Mouse (Mus musculus) layer of hippocampus, adult 2 months (tissue): ENCODE data around the gene Tubgcp5. TPM values are rescaled to one million over a fixed set of nuclear protein-coding genes. Genes with fewer than 3 reads are reported as not detected.

Experiments used
- DNase-seq, 2 experiments: peaks; one replicate each; pipeline ENCODE4 v3.0.0; 2022; ENCODE audit warnings: low spot score in 2 of 2
- H3K27ac ChIP-seq: fragments of 200-600 bp; 2 replicates; pipeline ENCODE4 v1.8.1; 2022
- H3K4me3 ChIP-seq: fragments of 200-600 bp; 2 replicates; pipeline ENCODE4 v1.8.1; 2022; ENCODE audit warnings: mild to moderate bottlenecking
- CTCF ChIP-seq: fragments of 200-600 bp; conservative IDR thresholded peaks from 2 replicates; pipeline ENCODE4 v1.8.1; 2022; ENCODE audit warnings: antibody characterized with exemption, mild to moderate bottlenecking, moderate library complexity
- total RNA-seq, 2 experiments: library from RNA; stranded (reverse); gene quantifications; 2 replicates each; pipeline ENCODE4 v1.2.3; 2021

Gene Tubgcp5
- total RNA-seq, 2 experiments from 2014 or later: 29.5 to 32.9 TPM

DNA sequence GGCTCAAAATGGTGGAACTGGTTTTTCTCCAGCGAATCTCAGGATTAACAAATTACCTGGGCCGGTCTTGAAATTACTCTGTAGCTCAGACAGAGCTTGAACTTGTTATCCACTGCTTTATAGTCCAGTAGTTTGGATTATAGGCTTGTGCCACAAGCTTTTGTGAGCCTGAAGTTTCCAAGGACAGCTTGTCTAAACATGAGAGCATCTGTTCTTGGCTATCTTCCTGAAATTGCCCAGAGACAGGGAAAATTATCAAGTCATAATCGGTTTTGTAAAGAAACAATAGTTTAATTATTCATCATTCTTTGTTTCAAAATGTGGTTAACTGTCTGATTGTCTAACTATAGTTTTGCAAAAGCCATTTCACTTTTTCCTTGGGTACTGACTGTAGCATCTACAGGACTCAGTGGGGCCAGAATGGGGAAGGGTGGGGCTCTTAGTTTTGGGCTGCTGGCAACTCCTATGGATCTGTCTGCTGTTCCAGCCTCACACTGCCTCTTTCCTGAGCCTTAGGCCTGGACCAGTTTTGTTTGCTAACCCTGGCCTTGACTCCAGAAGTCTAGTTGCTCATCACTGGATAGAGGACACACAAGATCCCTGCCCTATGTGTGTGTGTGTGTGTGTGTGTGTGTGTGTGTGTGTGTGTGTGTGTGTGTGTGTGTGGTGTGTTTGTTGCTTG is 65.0 kb downstream of the Tubgcp5 start:
- TF ChIP-seq CTCF: no peak
- no peak for DNase-seq
- Histone ChIP-seq H3K4me3 (no peak overlapping the region), H3K27ac (peak overlapping the region; percentile 82)

DNA sequence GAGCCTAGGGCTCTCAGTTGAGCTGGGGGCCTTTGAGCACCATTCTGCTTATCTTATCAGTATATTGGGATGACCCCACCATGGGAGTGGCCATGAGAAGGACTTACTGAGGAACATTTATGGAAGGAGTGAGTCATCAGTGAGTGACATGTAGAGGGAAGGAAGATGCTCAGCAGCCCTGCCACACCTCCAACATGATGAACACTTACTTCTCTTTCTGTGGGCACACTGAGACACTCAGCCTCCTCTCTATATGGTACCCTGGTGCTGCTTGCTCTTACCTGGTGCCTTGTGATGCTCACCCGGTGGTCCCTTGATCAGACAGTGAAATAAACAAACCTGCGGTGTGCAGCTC is 65.5 kb downstream of the Tubgcp5 start:
- Histone ChIP-seq H3K4me3 (no peak overlapping the region), H3K27ac (peak overlapping the region; percentile 82)
- DNase-seq: no peak
- no peak for TF ChIP-seq CTCF

DNA sequence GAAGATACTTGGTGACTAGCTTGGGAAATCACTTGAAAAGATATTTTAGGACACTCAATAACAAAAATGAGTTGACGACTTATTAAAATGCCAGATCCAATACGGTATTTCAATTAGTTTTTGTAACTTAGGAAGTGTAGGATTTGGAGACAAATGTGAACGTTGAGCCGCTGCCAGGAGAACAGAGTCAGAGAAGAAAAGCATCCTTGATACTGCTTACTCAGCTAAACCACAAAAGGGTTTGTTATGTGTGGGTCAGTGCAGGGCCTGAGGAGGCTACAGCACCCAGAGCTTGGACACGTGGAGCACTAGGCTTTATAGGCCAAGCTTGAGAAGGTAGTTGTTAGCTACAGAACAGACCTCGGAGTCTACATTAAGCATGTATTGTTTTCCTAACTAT is 66.0 kb downstream of the Tubgcp5 start:
- peak overlapping the region; percentile 82 for H3K27ac ChIP-seq
- DNase-seq: peak in 1 of 2 experiments; percentile 67
- TF ChIP-seq CTCF: no peak
- no peak overlapping the region for H3K4me3 ChIP-seq

DNA sequence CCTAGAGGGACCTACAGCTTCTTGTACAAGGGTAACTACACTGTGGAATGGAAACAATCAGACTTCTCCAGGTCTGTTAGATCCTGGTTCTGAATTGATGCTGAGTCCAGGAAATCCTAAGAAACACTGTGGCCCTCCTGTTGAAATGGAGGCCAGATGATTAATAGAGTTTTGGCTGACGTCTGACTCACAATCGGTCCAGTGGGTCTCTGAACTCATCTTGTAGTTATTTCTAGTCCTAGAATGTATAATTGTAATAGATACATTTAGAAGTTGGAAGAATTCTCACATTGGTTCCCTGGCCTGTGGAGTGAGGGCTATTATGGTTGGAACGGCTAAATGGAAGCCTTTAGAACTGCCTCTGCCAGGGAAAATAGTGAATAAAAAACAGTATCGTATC is 67.2 kb downstream of the Tubgcp5 start:
- H3K4me3 ChIP-seq: no peak overlapping the region
- H3K27ac ChIP-seq: peak overlapping the region; percentile 87
- no peak for TF ChIP-seq CTCF
- DNase-seq: no peak

DNA sequence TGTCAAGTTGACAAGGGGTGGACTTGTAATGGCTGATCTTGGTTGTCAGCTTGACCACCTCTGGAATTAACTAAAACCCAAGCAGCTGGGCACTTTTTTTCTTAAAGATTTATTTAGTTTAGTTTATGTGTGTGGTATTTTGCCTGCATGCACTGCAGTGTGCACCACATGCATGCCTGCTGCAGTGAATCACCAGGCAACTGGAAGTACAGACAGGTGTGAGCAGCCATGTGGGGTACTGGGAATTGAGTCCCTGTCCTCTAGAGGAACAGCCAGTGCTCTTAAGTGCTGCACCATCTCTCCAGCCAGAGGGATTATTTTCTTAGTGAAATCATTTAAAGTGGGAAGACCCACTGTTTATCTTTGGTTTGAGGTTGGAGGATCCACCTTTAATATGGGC is 71.1 kb downstream of the Tubgcp5 start:
- no peak for TF ChIP-seq CTCF
- peak overlapping the region; percentile 87 for H3K27ac ChIP-seq
- no peak overlapping the region for H3K4me3 ChIP-seq
- no peak for DNase-seq

DNA sequence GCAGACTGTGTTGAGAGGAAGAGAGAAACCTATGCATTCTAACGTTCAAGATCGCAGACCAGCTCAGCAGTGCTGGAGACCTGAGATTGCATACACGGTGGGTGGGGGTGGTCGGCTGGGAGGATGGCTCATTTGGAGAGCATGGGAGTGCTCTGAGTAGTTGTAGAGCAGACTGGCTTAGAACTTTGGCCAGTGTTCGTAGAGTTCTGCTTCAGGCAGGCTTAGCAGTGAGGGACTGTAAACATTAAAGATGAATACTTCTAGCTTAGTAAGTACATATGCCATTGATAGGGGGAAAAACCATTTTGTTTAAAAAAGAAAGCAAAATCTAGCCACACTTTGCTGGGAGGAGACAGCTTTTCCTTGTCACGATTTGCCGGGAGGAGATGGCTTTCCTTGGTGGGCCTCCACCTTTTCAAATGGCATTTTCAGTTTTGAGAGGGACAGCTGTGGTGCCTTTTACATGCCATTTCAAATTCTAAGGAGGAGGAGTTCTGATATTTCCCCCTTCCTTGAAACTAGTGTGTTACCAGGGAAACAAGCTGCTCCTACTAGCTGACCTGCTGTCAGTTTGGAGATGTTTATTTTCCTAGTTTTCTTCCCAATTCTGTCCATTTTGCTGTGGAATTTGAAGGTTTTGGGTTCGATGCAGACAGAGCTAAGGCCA is 71.9 kb downstream of the Tubgcp5 start:
- DNase-seq: peak; percentile 52 to 75
- Histone ChIP-seq H3K27ac (peak overlapping the region; percentile 87), H3K4me3 (no peak overlapping the region; the same call in 1 of the 2 replicates)
- TF ChIP-seq CTCF: no peak

DNA sequence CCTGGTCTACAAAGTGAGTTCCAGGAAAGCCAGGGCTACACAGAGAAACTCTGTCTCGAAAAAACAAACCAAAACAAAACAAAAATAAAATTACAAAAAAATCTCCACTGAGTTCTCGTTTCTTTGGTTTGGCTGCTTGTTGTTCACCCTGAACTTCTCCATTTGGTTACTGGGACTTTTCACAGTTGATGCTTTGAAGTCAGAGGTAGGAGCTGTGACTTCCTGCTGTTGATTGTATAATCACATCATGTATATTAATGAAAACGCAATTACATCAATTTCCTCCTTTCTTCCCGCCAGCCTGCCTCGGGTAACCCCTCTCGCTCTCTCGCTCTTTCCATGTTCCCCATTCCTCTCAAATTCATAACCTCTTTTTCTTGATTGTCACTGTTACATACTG is 74.3 kb downstream of the Tubgcp5 start:
- H3K27ac ChIP-seq: peak overlapping the region; percentile 87
- no peak for TF ChIP-seq CTCF
- DNase-seq: no peak

DNA sequence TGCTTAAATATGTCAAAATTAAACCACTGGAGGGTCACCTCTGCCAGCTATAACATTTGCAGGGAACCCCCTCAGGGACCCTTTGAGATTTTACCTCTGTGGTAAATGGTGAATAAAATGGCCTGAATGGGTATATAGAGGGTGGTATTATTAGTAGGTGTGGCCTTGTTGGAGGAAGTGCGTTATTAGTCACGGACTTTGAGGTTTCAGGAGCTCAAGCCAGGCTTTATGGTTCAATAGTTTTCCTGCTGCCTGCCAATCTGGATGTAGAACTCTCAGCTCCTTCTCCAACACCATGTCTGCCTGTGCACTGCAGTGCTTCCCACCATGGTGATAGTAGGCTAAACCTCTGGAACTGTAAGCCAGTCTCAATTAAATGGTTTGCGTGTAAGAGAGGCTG is 75.3 kb downstream of the Tubgcp5 start:
- Histone ChIP-seq H3K4me3 (no peak overlapping the region), H3K27ac (peak overlapping the region; percentile 87)
- no peak for TF ChIP-seq CTCF
- DNase-seq: no peak

More for the DNA sequence above, 74.3 kb downstream of the Tubgcp5 start:
- no peak overlapping the region for H3K4me3 ChIP-seq

DNA sequence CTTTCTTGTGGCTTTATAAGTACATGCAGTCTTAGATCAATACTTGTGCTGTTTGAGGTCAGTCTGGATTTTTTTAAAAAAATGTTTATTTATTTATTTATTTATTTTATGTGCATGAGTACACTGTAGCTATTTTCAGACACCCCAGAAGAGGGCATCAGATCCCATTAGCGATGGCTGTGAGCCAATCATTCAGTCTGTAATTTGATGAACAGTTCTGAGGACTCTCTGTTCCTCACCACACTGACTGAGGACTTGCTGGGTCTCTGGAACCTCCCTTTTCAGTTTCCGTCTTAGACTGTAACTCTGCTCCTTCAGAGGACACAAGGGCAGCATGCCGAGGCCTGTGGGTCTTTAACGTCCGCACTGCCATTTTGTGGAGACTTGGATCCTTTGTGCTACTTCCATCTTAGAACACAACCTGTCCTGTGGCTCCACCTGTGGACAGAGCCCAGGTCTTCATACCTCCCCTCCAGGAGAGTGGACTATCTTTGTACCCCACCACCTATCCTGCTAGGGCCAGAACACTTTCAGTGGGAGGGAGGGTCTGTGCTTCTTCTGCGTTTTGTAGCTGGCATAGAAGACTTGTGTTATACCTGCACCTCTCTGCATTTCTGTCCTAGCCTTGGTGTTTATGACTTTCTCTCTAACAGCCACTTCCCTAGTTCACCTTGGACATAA is 76.5 kb downstream of the Tubgcp5 start:
- DNase-seq: no peak
- TF ChIP-seq CTCF: peak; percentile 64
- Histone ChIP-seq H3K4me3 (no peak overlapping the region), H3K27ac (peak overlapping the region; percentile 87)

DNA sequence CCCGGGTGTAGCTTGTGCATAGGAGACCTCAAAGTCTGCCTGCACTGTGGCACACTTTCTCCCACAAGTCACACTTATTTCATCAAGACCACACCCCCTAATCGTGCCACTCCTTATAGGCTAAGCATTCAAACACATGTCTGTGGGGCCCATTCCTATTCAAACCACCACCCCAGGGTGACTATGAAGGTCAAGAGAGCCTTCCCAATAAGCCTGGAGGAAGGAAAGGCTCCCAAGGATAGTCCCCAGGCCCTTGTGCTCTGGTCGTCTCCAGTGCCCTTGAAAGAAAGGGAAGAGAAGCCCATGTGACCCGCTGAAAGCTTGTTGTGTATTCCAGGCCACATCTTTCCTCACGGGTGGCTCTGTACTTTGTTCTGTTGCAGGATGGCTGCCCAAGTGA is 77.5 kb downstream of the Tubgcp5 start:
- Histone ChIP-seq H3K27ac (peak overlapping the region; percentile 83), H3K4me3 (no peak overlapping the region)
- TF ChIP-seq CTCF: no peak
- DNase-seq: no peak

DNA sequence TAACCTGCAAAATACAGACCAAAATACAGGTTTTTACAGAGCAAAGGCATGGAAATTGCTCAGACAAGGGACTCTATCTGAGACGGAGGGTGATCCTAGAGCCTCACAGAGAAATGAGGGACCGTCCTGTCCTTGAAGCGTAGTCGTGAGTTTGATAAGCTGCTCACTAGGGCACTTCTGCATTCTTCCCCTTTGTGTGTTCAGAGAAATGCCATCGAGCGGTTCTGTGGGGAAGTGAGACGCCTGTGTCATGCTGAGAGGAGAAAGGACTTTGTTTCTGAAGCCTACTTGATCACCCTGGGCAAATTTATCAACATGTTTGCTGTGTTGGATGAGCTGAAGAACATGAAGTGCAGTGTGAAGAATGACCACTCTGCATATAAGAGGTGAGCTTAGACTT is 80.7 kb downstream of the Tubgcp5 start:
- H3K27ac ChIP-seq: no peak overlapping the region; the same call in 1 of the 2 replicates
- no peak for DNase-seq
- TF ChIP-seq CTCF: no peak
- H3K4me3 ChIP-seq: no peak overlapping the region

DNA sequence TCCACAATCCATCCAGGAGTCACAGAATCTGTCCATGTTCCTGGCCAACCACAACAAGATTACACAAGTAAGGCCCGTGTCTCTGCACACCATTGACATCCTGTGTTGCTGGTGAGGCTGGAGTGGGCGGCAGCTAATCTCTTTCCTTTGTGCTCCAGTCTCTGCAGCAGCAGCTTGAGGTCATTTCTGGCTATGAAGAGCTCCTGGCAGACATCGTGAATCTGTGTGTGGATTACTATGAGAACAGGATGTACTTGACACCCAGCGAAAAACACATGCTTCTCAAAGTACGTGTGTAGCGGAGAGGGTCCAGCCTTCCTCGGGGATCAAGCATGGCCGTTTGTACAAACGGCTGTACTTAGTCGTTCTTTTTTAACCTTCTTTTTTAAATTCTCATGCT is 83.8 kb downstream of the Tubgcp5 start:
- H3K27ac ChIP-seq: peak overlapping the region; percentile 81
- H3K4me3 ChIP-seq: no peak overlapping the region
- no peak for DNase-seq
- TF ChIP-seq CTCF: no peak

DNA sequence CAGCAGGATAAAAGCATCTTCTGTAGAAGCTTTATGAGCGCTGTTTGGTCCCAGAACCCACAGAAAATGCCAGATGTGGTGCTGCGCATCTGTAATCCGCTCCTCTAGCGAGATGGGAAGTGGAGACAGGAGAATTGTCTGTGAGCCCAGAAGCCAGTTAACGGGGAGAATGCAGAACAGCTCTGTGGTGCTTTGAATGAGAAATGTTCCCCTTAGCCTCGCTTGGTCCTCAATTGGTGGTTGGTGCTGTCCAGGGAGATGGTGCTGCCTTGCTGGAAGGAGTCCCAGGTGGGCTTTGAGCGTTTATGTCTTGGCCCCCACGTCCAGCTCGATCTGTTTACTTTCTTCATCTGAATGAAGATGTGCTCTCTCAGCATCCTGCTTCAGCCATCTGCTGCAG is 86.9 kb downstream of the Tubgcp5 start:
- no peak for DNase-seq
- Histone ChIP-seq H3K4me3 (no peak overlapping the region), H3K27ac (peak overlapping the region; percentile 81)
- no peak for TF ChIP-seq CTCF

Other genes starting within 250 kb of the Tubgcp5 start
- gene Siglech, start 26.0 kb upstream of the Tubgcp5 start, total RNA-seq: 10 to 100 TPM; 12.1 to 12.8 TPM
- gene Cyfip1, start 47.6 kb downstream of the Tubgcp5 start, total RNA-seq: 100 to 1,000 TPM; 117 to 130 TPM
- gene Nipa2, start 168.3 kb downstream of the Tubgcp5 start, total RNA-seq: 10 to 100 TPM; 44.3 to 49.9 TPM
- 10 to 100 TPM; 56.6 to 59.1 TPM for gene Nipa1, start 225.8 kb downstream of the Tubgcp5 start, total RNA-seq